Mouse (Mus musculus): Measurements from ENCODE around the gene Ppp4c. TPM values are rescaled to one million over a fixed set of nuclear protein-coding genes. Genes with fewer than 3 reads are reported as not detected.
"Not testable (repeated sequence)": the region's sequence is repeated elsewhere in the genome, so short reads cannot be mapped to it uniquely, and the experiment has no call there.

Ppp4c gene
- total RNA-seq, 2 experiments from 2014 or later, result 49.0 to 51.8 TPM

GRCm38 (mm10) chr7:126781661-126782370 lies 10.5 kb downstream of the Ppp4c start:
- no peak for DNase-seq (ENCODE audit: low spot score in 2 of 2)

GRCm38 (mm10) chr7:126780971-126781635 lies 11.2 kb downstream of the Ppp4c start, which contains the start of gene Tbx6:
TSS of gene Tbx6 (plus strand) at chr7:126781483.
- no peak for DNase-seq (ENCODE audit: low spot score in 2 of 2)

GRCm38 (mm10) chr7:126779983-126780970 lies 12.0 kb downstream of the Ppp4c start:
- peak; percentile 85 to 91 for DNase-seq (ENCODE audit: low spot score in 2 of 2)

GRCm38 (mm10) chr7:126779101-126779500 lies 13.2 kb downstream of the Ppp4c start:
- not testable (repeated sequence) for DNase-seq (ENCODE audit: low spot score in 2 of 2)

GRCm38 (mm10) chr7:126778147-126778546 lies 14.1 kb downstream of the Ppp4c start:
- DNase-seq (ENCODE audit: low spot score in 2 of 2), result no peak

GRCm38 (mm10) chr7:126777476-126777875 lies 14.8 kb downstream of the Ppp4c start:
- no peak for DNase-seq (ENCODE audit: low spot score in 2 of 2)

- DNase-seq (ENCODE audit: low spot score in 2 of 2), result peak; percentile 88 to 96
Observed at GRCm38 (mm10) chr7:126776598-126777057, 15.7 kb downstream of the Ppp4c start, which contains the start of gene Ypel3. TSS of gene Ypel3 (plus strand) at chr7:126776955.

GRCm38 (mm10) chr7:126775978-126776234 lies 16.4 kb downstream of the Ppp4c start:
- no peak for DNase-seq (ENCODE audit: low spot score in 2 of 2)

- DNase-seq (ENCODE audit: low spot score in 2 of 2), result no peak
Observed at GRCm38 (mm10) chr7:126775185-126775977, 16.9 kb downstream of the Ppp4c start.

GRCm38 (mm10) chr7:126774463-126774862 lies 17.8 kb downstream of the Ppp4c start:
- no peak for DNase-seq (ENCODE audit: low spot score in 2 of 2)

GRCm38 (mm10) chr7:126773351-126773750 lies 18.9 kb downstream of the Ppp4c start:
- no peak for DNase-seq (ENCODE audit: low spot score in 2 of 2)

GRCm38 (mm10) chr7:126770784-126771183 lies 21.5 kb downstream of the Ppp4c start:
- no peak for DNase-seq (ENCODE audit: low spot score in 2 of 2)

- no peak for DNase-seq (ENCODE audit: low spot score in 2 of 2)
Observed at GRCm38 (mm10) chr7:126767001-126767400, 25.3 kb downstream of the Ppp4c start.

GRCm38 (mm10) chr7:126766201-126766600 lies 26.1 kb downstream of the Ppp4c start, which contains the start of gene Gdpd3:
TSS of gene Gdpd3 (plus strand) at chr7:126766334.
- DNase-seq (ENCODE audit: low spot score in 2 of 2), result no peak

- no peak for DNase-seq (ENCODE audit: low spot score in 2 of 2)
Observed at GRCm38 (mm10) chr7:126765540-126765939, 26.8 kb downstream of the Ppp4c start.

GRCm38 (mm10) chr7:126762471-126763008 lies 29.8 kb downstream of the Ppp4c start:
- DNase-seq (ENCODE audit: low spot score in 2 of 2), result peak in 1 of 2 experiments; percentile 78

GRCm38 (mm10) chr7:126761529-126762067 lies 30.7 kb downstream of the Ppp4c start:
- DNase-seq (ENCODE audit: low spot score in 2 of 2), result no peak

- no peak for DNase-seq (ENCODE audit: low spot score in 2 of 2)
Observed at GRCm38 (mm10) chr7:126760956-126761355, 31.3 kb downstream of the Ppp4c start.

GRCm38 (mm10) chr7:126760391-126760802 lies 31.9 kb downstream of the Ppp4c start:
- no peak for DNase-seq (ENCODE audit: low spot score in 2 of 2)
